Mouse (Mus musculus) layer of hippocampus, adult 6 months (tissue): ENCODE results near the gene Lrp2. TPM values are rescaled to one million over a fixed set of nuclear protein-coding genes. Genes with fewer than 3 reads are reported as not detected.

Source experiments
- long read RNA-seq, 2 experiments: library from polyadenylated mRNA; unstranded; transcript quantifications; one replicate each; pipeline ENCODE4 v2.0.0; 2019 to 2020
- polyA plus RNA-seq: library from polyadenylated mRNA; unstranded; fragments of <200 nt; fragmentation: Nextera tagmentation; gene quantifications from 2 replicates; pipeline ENCODE4 v1.2.3, GENCODE M21; 2021

Gene Lrp2
- polyA plus RNA-seq = 0.06 and 0.16 TPM in 2 replicates
- long read RNA-seq, experiment 1 = 0 reads
- long read RNA-seq, experiment 2 = 0 reads

DNA sequence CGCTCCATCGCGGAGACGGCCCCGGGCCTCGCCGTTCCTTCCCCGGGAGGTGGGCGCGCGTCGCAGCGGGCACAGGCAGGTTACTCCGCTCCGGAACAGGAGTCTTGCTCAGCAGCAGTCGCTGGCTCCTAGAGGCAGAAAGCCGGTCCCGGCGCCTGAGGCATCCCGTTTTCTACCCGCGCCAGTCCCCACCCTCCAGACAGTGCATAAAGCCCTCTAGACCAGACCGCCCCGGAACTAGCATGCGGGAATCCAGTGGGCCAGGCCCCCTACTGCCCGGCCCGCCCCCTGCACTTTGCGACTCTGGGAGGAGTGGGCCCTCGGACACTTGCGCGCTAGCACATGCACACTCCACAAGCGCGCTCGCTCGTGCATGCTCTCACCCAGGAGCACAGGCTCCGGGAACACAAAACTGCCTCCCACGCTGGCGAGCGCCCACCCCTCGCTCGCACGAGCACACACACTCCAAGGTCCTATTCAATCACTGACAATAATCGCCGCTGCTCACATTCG, at the start of gene Lrp2:
Gene Lrp2, minus strand, starts transcription at position 180 of the 513 bp plus-strand sequence.

DNA sequence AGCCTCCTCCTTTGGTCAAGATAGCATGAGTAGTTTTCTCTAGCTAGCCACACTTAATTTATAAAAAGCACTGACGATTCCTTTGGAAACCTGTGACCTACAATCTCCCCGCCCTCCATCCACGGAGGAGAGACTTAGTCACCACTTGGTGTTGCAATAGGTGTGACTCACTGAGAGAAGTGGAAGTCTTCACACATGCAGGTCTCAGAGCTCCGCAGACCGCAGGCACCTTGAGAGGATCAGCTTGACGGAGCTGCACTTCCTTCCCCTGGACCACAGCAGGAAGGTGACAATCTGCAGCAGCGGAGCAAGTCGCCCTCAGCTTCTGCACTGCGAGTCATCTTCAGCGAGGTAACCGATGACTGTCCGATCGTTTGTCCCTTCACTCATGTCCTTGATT, 205.6 kb downstream of the Lrp2 start, which contains the start of gene Dhrs9:
Gene Dhrs9, plus strand, starts transcription at position 165 of the 400 bp plus-strand sequence.

Other genes with a start within 250 kb of the Lrp2 start
- gene Abcb11, start 243.4 kb downstream of the Lrp2 start, polyA plus RNA-seq = not detected in 2 replicates
- not detected in 2 replicates for gene Dhrs9, start 205.6 kb downstream of the Lrp2 start, polyA plus RNA-seq
- 14.4 and 17.4 TPM in 2 replicates for gene Bbs5, start 61.1 kb upstream of the Lrp2 start, polyA plus RNA-seq
- 0.06 and 0.09 TPM in 2 replicates for gene Klhl41, start 84.1 kb upstream of the Lrp2 start, polyA plus RNA-seq
- 4.5 TPM in 2 replicates for gene Fastkd1, start 127.5 kb upstream of the Lrp2 start, polyA plus RNA-seq
- gene Ppig, start 136.5 kb upstream of the Lrp2 start, polyA plus RNA-seq = 74.1 and 77.5 TPM in 2 replicates
- gene Ccdc173, start 203.5 kb upstream of the Lrp2 start, polyA plus RNA-seq = 1.8 TPM in 2 replicates
- 25.4 and 25.5 TPM in 2 replicates for gene Phospho2, start 203.6 kb upstream of the Lrp2 start, polyA plus RNA-seq
- gene Klhl23, start 235.9 kb upstream of the Lrp2 start, polyA plus RNA-seq = 15.2 and 19.4 TPM in 2 replicates